Mouse (Mus musculus) kidney, embryonic 14.5 days (tissue): ENCODE results near the gene Gm3072. TPM values are rescaled to one million over a fixed set of nuclear protein-coding genes. Genes with fewer than 3 reads are reported as not detected.

Experiments used
- polyA plus RNA-seq: library from polyadenylated mRNA; unstranded; fragments of >200 nt; fragmentation: Nextera tagmentation; extraction: Ambion mirVana; gene quantifications from 2 replicates; pipeline ENCODE4 v1.2.1, GENCODE M21; 2014

Gene Gm3072
- polyA plus RNA-seq, 1 experiment from 2014 or later, result not detected

Other genes with a start within 250 kb of the Gm3072 start
- gene Gm7945, start 238.2 kb downstream of the Gm3072 start, polyA plus RNA-seq, result not detected in 2 replicates
- gene Gm6482, start 216.3 kb downstream of the Gm3072 start, polyA plus RNA-seq, result not detected in 2 replicates
- not detected in 2 replicates for gene Gm7954, start 171.1 kb downstream of the Gm3072 start, polyA plus RNA-seq
- not detected in 2 replicates for gene Gm3486, start 135.1 kb downstream of the Gm3072 start, polyA plus RNA-seq
- gene Gm7970, start 69.0 kb downstream of the Gm3072 start, polyA plus RNA-seq, result not detected in 2 replicates
- not detected in 2 replicates for gene 1700049E17Rik2, start 51.4 kb downstream of the Gm3072 start, polyA plus RNA-seq
- not detected in 2 replicates for gene Gm3676, start 21.9 kb upstream of the Gm3072 start, polyA plus RNA-seq
- gene Gm8068, start 77.3 kb upstream of the Gm3072 start, polyA plus RNA-seq, result not detected in 2 replicates
- not detected in 2 replicates for gene Gm7929, start 126.0 kb upstream of the Gm3072 start, polyA plus RNA-seq
- not detected in 2 replicates for gene Gm47189, start 147.8 kb upstream of the Gm3072 start, polyA plus RNA-seq